Mouse (Mus musculus): ENCODE measurements around the gene Stard13. TPM values are rescaled to one million over a fixed set of nuclear protein-coding genes. Genes with fewer than 3 reads are reported as not detected.

Gene Stard13
- 1.8 and 3.4 TPM in 2 replicates for polyA plus RNA-seq (2016; fragmentation: Nextera tagmentation; extraction: Ambion mirVana)

GRCm38 (mm10) chr5:151233400-151234031, at the start of gene Stard13:
Stard13 (minus strand) TSS chr5:151233836.
- Histone ChIP-seq H3K4me3 (peak within 1 kb of the TSS; percentile 64), H3K27ac (peak within 1 kb of the TSS; percentile 75), H3K36me3 (no peaks in the 10 kb centered on the region), H3K27me3 (ENCODE audit: low read depth, poor library complexity, severe bottlenecking) (peaks cover 37% of the 10 kb centered on the region), H3K4me1 (peaks cover 14% of the 10 kb centered on the region), H3K9me3 (replicated peaks) (no peaks in the 10 kb centered on the region)
- WGBS: 1% methylated on average over 49 of the region's 49 CpGs
- DNase-seq (ENCODE audit: low spot score): peak; percentile 61

- 90% methylated on average over 7 of the region's 7 CpGs for WGBS
- Histone ChIP-seq H3K36me3 (no peaks in the 10 kb centered on the region), H3K27me3 (ENCODE audit: low read depth, poor library complexity, severe bottlenecking) (no peaks in the 10 kb centered on the region), H3K27ac (no peak overlapping the region), H3K4me1 (no peaks in the 10 kb centered on the region), H3K4me3 (no peak overlapping the region), H3K9me3 (replicated peaks) (no peaks in the 10 kb centered on the region)
- no peak for DNase-seq (ENCODE audit: low spot score)
These were observed 45.9 kb upstream of the Stard13 start for GRCm38 (mm10) chr5:151279531-151279930.

- 85% methylated on average over 6 of the region's 6 CpGs for WGBS
- no peak for DNase-seq (ENCODE audit: low spot score)
- H3K27me3 ChIP-seq (ENCODE audit: low read depth, poor library complexity, severe bottlenecking): no peaks in the 10 kb centered on the region
These were observed 44.3 kb upstream of the Stard13 start for GRCm38 (mm10) chr5:151277927-151278326.

DNA sequence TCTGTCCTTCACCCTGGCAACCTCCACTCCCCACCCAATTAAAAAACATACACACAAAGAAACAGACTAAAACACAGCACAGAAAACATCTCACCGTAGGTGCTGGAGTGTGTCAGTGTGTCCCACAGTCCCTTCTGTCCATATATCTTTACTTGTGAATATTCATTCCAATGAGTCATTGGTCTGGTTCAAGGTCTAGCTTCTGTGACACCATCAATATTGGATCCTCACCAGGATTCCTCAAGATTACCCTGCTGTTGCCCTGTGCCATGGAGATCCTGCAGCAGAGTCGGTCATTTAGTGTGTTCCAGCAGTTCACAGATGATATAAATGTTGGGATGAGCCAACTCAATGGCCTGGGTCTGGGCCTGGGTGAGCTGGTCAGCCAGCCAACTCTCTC, 42.4 kb upstream of the Stard13 start:
- no peak for DNase-seq (ENCODE audit: low spot score)
- no peaks in the 10 kb centered on the region for H3K4me1 ChIP-seq
- WGBS: 92% methylated on average over 2 of the region's 2 CpGs
- H3K27me3 ChIP-seq (ENCODE audit: low read depth, poor library complexity, severe bottlenecking): no peaks in the 10 kb centered on the region
- no peak overlapping the region for H3K4me3 ChIP-seq
- no peaks in the 10 kb centered on the region for H3K9me3 ChIP-seq (replicated peaks)
- H3K36me3 ChIP-seq: no peaks in the 10 kb centered on the region
- no peak overlapping the region for H3K27ac ChIP-seq

More at GRCm38 (mm10) chr5:151277927-151278326, 44.3 kb upstream of the Stard13 start:
- Histone ChIP-seq H3K4me1 (no peaks in the 10 kb centered on the region), H3K4me3 (no peak overlapping the region), H3K27ac (no peak overlapping the region), H3K9me3 (replicated peaks) (no peaks in the 10 kb centered on the region), H3K36me3 (no peaks in the 10 kb centered on the region)

- no peaks in the 10 kb centered on the region for H3K9me3 ChIP-seq (replicated peaks)
- DNase-seq (ENCODE audit: low spot score): no peak
- no peaks in the 10 kb centered on the region for H3K27me3 ChIP-seq (ENCODE audit: low read depth, poor library complexity, severe bottlenecking)
- H3K36me3 ChIP-seq: no peaks in the 10 kb centered on the region
- no peak overlapping the region for H3K4me3 ChIP-seq
- H3K27ac ChIP-seq: no peak overlapping the region
- 81% methylated on average over 6 of the region's 6 CpGs for WGBS
- no peaks in the 10 kb centered on the region for H3K4me1 ChIP-seq
These were observed 40.6 kb upstream of the Stard13 start for GRCm38 (mm10) chr5:151274265-151274664.

- Histone ChIP-seq H3K27ac (no peak overlapping the region), H3K36me3 (no peaks in the 10 kb centered on the region), H3K9me3 (replicated peaks) (no peaks in the 10 kb centered on the region), H3K4me3 (no peak overlapping the region), H3K27me3 (ENCODE audit: low read depth, poor library complexity, severe bottlenecking) (no peaks in the 10 kb centered on the region), H3K4me1 (no peaks in the 10 kb centered on the region)
- 91% methylated on average over 5 of the region's 5 CpGs for WGBS
- DNase-seq (ENCODE audit: low spot score): no peak
These were observed 37.2 kb upstream of the Stard13 start for GRCm38 (mm10) chr5:151270815-151271214.

DNA sequence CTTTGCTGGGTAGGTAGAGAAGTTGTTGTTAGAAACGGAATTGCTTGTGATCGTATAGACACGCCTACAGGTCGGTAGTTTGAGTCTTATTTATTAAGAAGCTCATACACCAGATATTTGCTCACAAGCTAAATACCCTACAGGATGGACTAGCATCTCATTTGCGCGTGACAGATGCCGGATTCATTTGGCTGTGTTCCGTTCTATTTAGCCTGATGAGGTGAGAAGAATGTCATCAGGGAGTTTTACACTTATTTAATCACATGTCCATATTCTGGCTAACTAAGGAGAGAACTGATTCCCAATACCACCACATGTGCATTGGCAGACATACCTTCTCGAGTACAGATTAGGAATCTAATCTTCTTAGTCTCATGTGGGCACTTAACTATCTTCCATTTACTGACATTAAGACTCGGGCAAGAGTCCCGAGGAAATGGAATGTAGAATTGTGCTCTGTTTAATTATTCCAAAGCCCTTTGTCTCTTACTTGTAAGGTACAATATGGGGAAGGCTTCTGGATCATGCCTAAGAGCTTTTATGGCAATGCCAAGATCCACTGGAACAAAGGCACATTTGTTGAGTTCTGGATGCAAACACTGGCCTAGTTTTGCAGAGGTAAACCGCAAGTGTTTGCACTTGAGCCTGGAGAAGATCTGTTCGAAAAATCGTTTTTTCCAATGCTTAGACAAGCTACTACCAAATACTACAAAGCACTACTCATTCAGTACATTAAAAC, 33.4 kb upstream of the Stard13 start:
- Histone ChIP-seq H3K36me3 (no peaks in the 10 kb centered on the region), H3K4me1 (no peaks in the 10 kb centered on the region), H3K27me3 (ENCODE audit: low read depth, poor library complexity, severe bottlenecking) (no peaks in the 10 kb centered on the region), H3K9me3 (replicated peaks) (no peaks in the 10 kb centered on the region), H3K4me3 (no peak overlapping the region), H3K27ac (no peak overlapping the region)
- DNase-seq (ENCODE audit: low spot score): no peak
- 89% methylated on average over 14 of the region's 14 CpGs for WGBS

- no peak for DNase-seq (ENCODE audit: low spot score)
- WGBS: 94% methylated on average over 2 of the region's 2 CpGs
- no peaks in the 10 kb centered on the region for H3K36me3 ChIP-seq
These were observed 27.9 kb upstream of the Stard13 start for GRCm38 (mm10) chr5:151261558-151261957.

DNA sequence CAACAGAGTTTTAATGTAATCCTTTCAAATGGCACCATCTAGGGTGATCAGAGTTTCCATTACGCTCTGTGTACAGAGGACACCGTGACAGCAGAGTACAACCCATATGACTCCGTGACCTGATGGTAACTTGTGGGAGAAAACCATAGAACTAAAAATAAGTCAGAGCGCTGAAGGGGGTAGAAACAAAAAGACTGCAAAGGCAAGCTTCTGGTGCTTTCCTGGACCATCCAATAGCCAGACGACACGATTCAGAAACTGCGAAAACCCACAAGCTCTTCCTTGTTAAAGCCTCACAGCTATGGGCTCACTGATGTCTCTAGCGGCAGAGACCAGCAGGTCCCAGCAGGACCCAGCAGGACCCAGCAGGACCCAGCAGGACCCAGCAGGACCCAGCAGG, 18.6 kb upstream of the Stard13 start:
- no peaks in the 10 kb centered on the region for H3K9me3 ChIP-seq (replicated peaks)
- 81% methylated on average over 8 of the region's 8 CpGs for WGBS
- DNase-seq (ENCODE audit: low spot score): no peak
- no peak overlapping the region for H3K27ac ChIP-seq
- no peaks in the 10 kb centered on the region for H3K36me3 ChIP-seq
- no peaks in the 10 kb centered on the region for H3K27me3 ChIP-seq (ENCODE audit: low read depth, poor library complexity, severe bottlenecking)
- H3K4me1 ChIP-seq: peaks cover 8% of the 10 kb centered on the region
- no peak overlapping the region for H3K4me3 ChIP-seq

More at GRCm38 (mm10) chr5:151261558-151261957, 27.9 kb upstream of the Stard13 start:
- Histone ChIP-seq H3K4me1 (no peaks in the 10 kb centered on the region), H3K9me3 (replicated peaks) (no peaks in the 10 kb centered on the region), H3K27ac (no peak overlapping the region), H3K27me3 (ENCODE audit: low read depth, poor library complexity, severe bottlenecking) (no peaks in the 10 kb centered on the region), H3K4me3 (no peak overlapping the region)

DNA sequence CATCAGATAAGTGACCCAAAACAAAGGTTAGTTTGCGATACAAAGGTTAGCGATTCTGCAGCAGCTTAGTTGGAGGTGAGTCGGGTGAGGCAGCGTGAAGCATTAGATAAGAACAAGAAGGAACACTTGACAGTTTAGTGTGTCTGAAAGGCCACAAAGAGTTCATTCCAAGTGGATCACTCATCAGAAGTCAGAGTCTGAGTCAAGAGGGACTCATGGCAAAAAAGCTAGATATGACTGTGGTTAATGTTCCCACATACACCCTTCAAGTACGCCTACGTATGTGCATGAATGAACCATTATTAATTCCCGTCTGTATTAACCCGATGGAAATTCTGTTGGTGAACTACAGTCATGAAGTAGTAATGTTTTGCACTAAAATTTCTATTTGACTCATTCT, 18.0 kb upstream of the Stard13 start:
- H3K27me3 ChIP-seq (ENCODE audit: low read depth, poor library complexity, severe bottlenecking): no peaks in the 10 kb centered on the region

GRCm38 (mm10) chr5:151248671-151249620, 15.3 kb upstream of the Stard13 start:
- no peak for DNase-seq (ENCODE audit: low spot score)
- Histone ChIP-seq H3K27ac (no peak overlapping the region), H3K27me3 (ENCODE audit: low read depth, poor library complexity, severe bottlenecking) (no peaks in the 10 kb centered on the region), H3K36me3 (no peaks in the 10 kb centered on the region), H3K4me3 (no peak overlapping the region), H3K9me3 (replicated peaks) (no peaks in the 10 kb centered on the region), H3K4me1 (peaks cover 16% of the 10 kb centered on the region)
- WGBS: 72% methylated on average over 10 of the region's 10 CpGs

More for the DNA sequence above, 18.0 kb upstream of the Stard13 start:
- no peaks in the 10 kb centered on the region for H3K9me3 ChIP-seq (replicated peaks)
- no peak overlapping the region for H3K27ac ChIP-seq
- DNase-seq (ENCODE audit: low spot score): no peak
- no peaks in the 10 kb centered on the region for H3K36me3 ChIP-seq
- 93% methylated on average over 8 of the region's 8 CpGs for WGBS
- peaks cover 13% of the 10 kb centered on the region for H3K4me1 ChIP-seq
- no peak overlapping the region for H3K4me3 ChIP-seq

GRCm38 (mm10) chr5:151248084-151248483, 14.4 kb upstream of the Stard13 start:
- Histone ChIP-seq H3K27ac (no peak overlapping the region), H3K4me3 (no peak overlapping the region), H3K4me1 (peaks cover 16% of the 10 kb centered on the region), H3K9me3 (replicated peaks) (no peaks in the 10 kb centered on the region), H3K36me3 (no peaks in the 10 kb centered on the region), H3K27me3 (ENCODE audit: low read depth, poor library complexity, severe bottlenecking) (no peaks in the 10 kb centered on the region)
- no peak for DNase-seq (ENCODE audit: low spot score)
- WGBS: 56% methylated on average over 2 of the region's 2 CpGs
